Mouse (Mus musculus) thymus, postnatal 4 days (tissue): ENCODE data around the gene Foxp1.

ENCODE experiments used
- DNase-seq: peaks from one replicate; pipeline ENCODE4 v3.0.0; 2021

The Foxp1 gene

GRCm38 (mm10) chr6:99522359-99523108 is at the start of gene Foxp1:
Foxp1 (minus strand) TSS chr6:99522721.
- DNase-seq: peak; percentile 82

DNA sequence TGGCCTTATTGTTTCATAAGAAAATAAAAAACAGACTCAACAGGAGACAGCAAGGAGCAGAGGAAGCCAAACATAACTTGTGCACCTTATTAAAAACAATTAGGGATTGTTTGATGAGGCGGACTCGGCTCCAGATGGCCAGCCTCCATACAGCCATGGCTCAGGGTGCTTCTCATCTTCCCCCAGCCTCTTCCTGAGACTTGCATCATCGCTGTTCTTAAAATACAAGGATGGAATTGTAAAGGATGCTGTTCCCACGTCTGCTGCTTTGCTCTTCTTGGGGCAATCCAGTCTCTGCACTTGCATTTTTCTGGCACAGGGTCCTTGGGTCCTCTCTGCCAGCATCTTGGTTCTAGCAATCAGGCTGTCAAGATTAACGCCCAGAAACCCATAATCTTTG is 49.5 kb upstream of the Foxp1 start:
- DNase-seq: no peak

- peak; percentile 38 for DNase-seq
Observed at GRCm38 (mm10) chr6:99566921-99567320, 44.4 kb upstream of the Foxp1 start.

- DNase-seq: peak; percentile 58
Observed at GRCm38 (mm10) chr6:99564766-99565165, 42.2 kb upstream of the Foxp1 start.

DNA sequence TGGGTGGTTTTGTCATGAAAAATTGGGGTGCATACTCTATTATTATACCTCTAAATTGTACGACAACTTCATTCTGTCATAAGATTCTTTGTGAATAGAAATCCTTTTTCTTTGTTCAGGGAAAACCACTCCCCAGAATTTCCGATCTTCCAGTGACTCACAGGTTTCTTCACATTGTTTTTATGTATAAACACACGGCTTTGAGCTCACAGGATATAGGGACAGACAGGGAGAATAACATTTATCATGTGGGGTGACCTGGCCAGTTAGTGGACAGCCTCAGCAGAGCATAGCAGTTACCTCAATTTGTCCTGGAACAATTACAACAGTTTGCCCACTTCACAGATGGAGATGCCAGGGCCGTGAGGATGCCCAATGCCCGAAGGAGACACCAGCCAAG is 34.4 kb upstream of the Foxp1 start:
- no peak for DNase-seq

- DNase-seq: no peak
Observed at GRCm38 (mm10) chr6:99552816-99553215, 30.3 kb upstream of the Foxp1 start.

DNA sequence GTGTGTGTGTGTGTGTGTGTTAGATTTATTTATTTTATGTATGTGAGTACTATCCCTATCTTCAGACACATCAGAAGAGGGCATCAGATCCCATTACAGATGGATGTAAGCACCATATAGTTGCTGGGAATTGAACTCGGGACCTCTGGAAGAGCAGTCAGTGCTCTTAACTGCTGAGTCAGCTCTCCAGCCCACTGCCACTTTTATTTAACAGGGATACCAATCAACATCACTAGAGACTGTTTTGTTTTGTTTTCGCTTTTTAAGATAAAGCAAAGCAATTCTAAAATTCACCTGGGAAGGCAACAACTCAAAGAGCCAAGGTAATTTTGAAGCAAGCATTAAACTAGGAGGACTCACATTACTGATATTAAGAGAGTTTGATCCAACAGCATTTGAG is 23.9 kb upstream of the Foxp1 start:
- no peak for DNase-seq

GRCm38 (mm10) chr6:99545437-99545836 is 22.9 kb upstream of the Foxp1 start:
- no peak for DNase-seq

- no peak for DNase-seq
Observed at GRCm38 (mm10) chr6:99541105-99541504, 18.6 kb upstream of the Foxp1 start.

- DNase-seq: no peak
Observed at GRCm38 (mm10) chr6:99540653-99541052, 18.1 kb upstream of the Foxp1 start.

DNA sequence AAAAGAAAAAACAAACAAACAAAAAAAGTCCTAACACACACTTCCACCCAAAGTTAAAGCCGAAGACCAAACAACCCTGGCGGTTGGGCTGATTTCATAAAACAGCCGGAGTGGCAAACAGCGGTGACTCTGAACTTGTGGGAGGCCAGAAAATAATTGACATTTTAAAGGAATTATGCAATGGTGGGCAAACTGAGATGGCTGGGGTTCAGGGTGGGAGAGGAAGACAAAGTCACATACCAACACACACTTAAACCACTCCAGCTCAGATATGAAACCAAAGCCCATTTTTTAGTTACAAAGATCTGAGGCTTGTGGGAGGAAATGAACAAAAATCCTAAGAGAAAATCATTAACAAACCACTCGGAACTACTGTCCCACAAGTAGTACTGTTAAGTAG is 17.6 kb upstream of the Foxp1 start:
- no peak for DNase-seq

DNA sequence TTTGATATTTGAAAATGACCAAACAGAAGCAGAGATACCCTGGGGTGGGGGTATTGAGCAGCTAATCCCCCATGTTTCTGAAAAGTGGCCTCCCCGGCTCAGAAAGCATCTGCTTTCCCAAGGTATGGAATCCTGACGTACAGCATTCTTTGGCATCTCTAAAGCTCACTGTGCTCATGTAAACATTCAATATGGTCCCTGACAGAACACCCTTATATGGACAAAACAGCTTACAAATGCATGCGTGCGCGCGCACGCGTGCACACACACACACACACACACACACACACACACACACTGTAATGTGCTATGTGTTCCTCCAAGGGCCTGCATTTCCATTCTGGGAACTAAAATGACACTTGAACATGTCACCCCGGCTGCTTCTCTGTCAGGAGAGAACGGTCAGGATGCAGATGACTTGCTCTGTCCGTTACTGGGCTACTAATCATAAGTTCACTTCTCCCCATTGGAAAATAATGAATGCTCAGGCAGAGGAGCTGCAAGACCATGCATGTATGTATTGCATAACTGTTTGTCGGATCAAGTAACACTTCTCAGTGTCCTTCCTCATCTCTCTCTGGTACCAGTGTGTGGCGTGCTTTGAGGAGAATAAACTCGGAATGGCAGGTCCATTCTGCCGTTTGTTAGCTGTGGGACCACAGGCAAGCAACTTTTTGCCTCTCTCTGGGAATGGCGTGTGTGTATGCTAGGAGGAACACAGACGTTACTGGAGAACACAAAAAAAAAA is 15.8 kb upstream of the Foxp1 start:
- DNase-seq: no peak

- DNase-seq: no peak
Observed at GRCm38 (mm10) chr6:99534211-99534745, 11.8 kb upstream of the Foxp1 start.

- DNase-seq: no peak
Observed at GRCm38 (mm10) chr6:99532458-99532857, 9.9 kb upstream of the Foxp1 start.

- no peak for DNase-seq
Observed at GRCm38 (mm10) chr6:99528972-99529371, 6.5 kb upstream of the Foxp1 start.

- DNase-seq: peak; percentile 34
Observed at GRCm38 (mm10) chr6:99527457-99528105, 5.1 kb upstream of the Foxp1 start.

DNA sequence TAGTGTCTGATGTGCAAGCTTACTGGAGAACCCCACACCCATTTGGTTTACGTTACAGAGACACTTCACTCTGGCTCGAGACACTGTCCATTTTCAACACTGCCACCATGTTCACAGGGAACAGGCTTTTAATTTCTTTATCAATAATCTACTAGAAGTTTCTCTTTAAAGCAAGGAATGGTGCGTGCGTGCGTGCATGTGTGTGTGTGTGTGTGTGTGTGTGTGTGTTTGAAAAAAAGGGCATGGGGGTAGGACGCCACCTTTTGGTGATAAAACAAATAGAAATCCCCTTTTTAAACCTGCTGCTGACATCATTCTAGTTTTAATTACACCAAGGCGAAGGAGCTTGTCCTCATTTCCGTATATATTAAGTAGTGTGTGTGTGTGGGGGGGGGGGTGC is 2.8 kb upstream of the Foxp1 start:
- DNase-seq: peak; percentile 61

GRCm38 (mm10) chr6:99523679-99524370 is 1.3 kb upstream of the Foxp1 start:
- no peak for DNase-seq

GRCm38 (mm10) chr6:99523109-99523632 is 650 bp upstream of the Foxp1 start:
- DNase-seq: peak; percentile 72

DNA sequence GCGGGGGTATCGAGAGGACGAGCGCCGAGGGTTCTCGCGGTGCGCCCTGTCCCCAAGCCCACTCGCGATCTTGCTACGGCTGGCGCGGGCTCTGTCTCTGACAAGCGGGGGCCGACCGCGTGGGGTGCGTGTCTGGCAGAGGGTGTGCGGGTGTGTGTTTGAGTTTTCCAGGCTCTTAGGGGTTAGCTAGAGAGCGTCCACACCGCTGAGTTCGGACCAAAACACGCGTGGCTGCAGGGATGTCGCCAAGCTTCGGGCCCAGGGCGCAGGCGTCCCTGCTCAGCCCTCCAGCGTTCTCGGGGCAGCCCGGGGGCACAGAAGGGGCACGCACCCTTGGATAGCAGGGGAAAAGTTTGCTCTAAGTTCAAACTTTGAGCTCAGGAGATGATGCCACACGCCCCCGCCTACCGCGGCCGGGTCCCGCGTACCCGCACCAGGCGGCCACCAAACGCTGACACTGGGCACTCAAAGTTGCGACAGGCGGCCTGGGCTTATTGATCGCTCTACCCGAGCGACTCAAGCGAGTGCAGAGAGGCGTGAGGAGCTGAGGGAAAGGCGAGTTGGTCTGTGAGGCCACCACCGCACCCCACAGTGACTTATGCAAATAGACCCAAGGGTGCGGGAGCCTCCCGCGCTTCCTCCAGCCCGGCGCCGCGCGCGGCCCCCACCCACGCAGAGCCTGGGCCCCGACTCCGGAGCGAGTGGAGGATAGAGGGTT is 721 bp downstream of the Foxp1 start:
- peak; percentile 74 for DNase-seq

DNA sequence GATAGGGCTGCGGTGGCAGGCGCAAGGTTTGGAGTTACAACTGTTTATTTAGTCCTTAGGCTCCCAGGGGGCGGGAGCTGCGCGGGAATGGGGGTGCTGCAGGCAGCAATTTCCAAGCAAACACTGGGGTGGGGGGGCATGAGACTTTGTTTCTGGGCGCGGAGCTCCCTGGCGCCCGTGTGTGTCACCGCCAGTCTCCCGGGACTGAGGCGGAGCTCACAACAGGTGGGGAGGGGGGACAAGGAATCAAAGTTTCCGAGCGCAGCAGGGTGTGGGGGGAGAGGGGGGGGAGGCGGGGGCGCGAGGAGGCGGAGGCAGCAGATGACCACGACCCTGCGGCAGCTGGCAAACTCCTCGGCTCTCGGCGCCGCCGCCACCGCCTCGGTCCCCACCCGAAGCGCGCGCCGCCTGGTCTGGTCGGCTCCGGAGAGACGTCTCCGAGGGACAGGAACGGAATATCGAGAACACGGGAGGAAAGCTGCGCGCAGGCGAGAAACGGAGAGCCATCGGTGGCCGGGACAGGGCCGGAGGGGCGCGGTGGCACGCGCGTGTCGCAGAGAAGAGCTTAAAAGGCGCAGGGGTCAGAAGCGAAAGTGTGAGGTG is 1.4 kb downstream of the Foxp1 start:
- peak; percentile 64 for DNase-seq

- no peak for DNase-seq
Observed at GRCm38 (mm10) chr6:99520676-99521037, 1.9 kb downstream of the Foxp1 start.
